Mouse (Mus musculus) hindbrain, embryonic 16.5 days (tissue): ENCODE results near the gene Tada2b. TPM values are rescaled to one million over a fixed set of nuclear protein-coding genes. Genes with fewer than 3 reads are reported as not detected.

Source experiments
- polyA plus RNA-seq: library from polyadenylated mRNA; unstranded; fragments of >200 nt; fragmentation: Nextera tagmentation; extraction: Ambion mirVana; gene quantifications from 2 replicates; pipeline ENCODE4 v1.2.1, GENCODE M21; 2015

Tada2b gene
- polyA plus RNA-seq, 1 experiment from 2014 or later: 3.6 TPM

Other genes with a start within 250 kb of the Tada2b start
- gene Sorcs2, start 86.1 kb downstream of the Tada2b start, polyA plus RNA-seq: 11.8 and 15.5 TPM in 2 replicates
- gene Grpel1, start 19.3 kb downstream of the Tada2b start, polyA plus RNA-seq: 42.7 and 46.8 TPM in 2 replicates
- 2.7 and 3.4 TPM in 2 replicates for gene Ccdc96, start 303 bp upstream of the Tada2b start, polyA plus RNA-seq
- gene Tbc1d14, start 109.0 kb upstream of the Tada2b start, polyA plus RNA-seq: 63.8 and 74.4 TPM in 2 replicates
- 25.9 and 32.6 TPM in 2 replicates for gene D5Ertd579e, start 211.7 kb upstream of the Tada2b start, polyA plus RNA-seq